Mouse (Mus musculus): ENCODE data around the gene Bri3. TPM values are rescaled to one million over a fixed set of nuclear protein-coding genes. Genes with fewer than 3 reads are reported as not detected.

Bri3 gene
- polyA plus RNA-seq, 1 experiment: 242 TPM

- Histone ChIP-seq H3K4me3 (ENCODE audit: insufficient read depth, low read depth, low read length) (no peak overlapping the region), H3K4me1 (ENCODE audit: control insufficient read depth, insufficient read depth, low read length) (no peaks in the 10 kb centered on the region), H3K36me3 (ENCODE audit: control insufficient read depth, insufficient read depth, low read length) (no peaks in the 10 kb centered on the region; the same call in 1 of the 2 replicates), H3K27ac (ENCODE audit: insufficient read depth, low read depth, low read length) (no peak overlapping the region), H3K27me3 (replicated peaks; ENCODE audit: control insufficient read depth, insufficient read depth, low read length) (no peaks in the 10 kb centered on the region)
- TF ChIP-seq CTCF (conservative IDR thresholded peaks at IDR 0.05; ENCODE audit: insufficient read depth, insufficient read length, low read depth, low read length): no peak
- no peak for TF ChIP-seq POLR2A (IDR thresholded peaks at IDR 0.05; ENCODE audit: low read depth, low read length)
- WGBS: 90% methylated on average over 12 of the region's 13 CpGs
- no peak for DNase-seq
These were observed 34.2 kb downstream of the Bri3 start for GRCm38 (mm10) chr5:144278374-144278960.

- Histone ChIP-seq H3K4me1 (ENCODE audit: control insufficient read depth, insufficient read depth, low read length) (no peaks in the 10 kb centered on the region), H3K27me3 (replicated peaks; ENCODE audit: control insufficient read depth, insufficient read depth, low read length) (no peaks in the 10 kb centered on the region), H3K4me3 (ENCODE audit: insufficient read depth, low read depth, low read length) (no peak overlapping the region), H3K36me3 (ENCODE audit: control insufficient read depth, insufficient read depth, low read length) (no peaks in the 10 kb centered on the region; the same call in 1 of the 2 replicates), H3K27ac (ENCODE audit: insufficient read depth, low read depth, low read length) (no peak overlapping the region)
- TF ChIP-seq CTCF (conservative IDR thresholded peaks at IDR 0.05; ENCODE audit: insufficient read depth, insufficient read length, low read depth, low read length): no peak
- DNase-seq: no peak
- WGBS: 74% methylated on average over 9 of the region's 9 CpGs
These were observed 34.9 kb downstream of the Bri3 start for GRCm38 (mm10) chr5:144279081-144279541.

- WGBS: 93% methylated on average over 13 of the region's 13 CpGs
These were observed 35.7 kb downstream of the Bri3 start for GRCm38 (mm10) chr5:144279926-144280325.

DNA sequence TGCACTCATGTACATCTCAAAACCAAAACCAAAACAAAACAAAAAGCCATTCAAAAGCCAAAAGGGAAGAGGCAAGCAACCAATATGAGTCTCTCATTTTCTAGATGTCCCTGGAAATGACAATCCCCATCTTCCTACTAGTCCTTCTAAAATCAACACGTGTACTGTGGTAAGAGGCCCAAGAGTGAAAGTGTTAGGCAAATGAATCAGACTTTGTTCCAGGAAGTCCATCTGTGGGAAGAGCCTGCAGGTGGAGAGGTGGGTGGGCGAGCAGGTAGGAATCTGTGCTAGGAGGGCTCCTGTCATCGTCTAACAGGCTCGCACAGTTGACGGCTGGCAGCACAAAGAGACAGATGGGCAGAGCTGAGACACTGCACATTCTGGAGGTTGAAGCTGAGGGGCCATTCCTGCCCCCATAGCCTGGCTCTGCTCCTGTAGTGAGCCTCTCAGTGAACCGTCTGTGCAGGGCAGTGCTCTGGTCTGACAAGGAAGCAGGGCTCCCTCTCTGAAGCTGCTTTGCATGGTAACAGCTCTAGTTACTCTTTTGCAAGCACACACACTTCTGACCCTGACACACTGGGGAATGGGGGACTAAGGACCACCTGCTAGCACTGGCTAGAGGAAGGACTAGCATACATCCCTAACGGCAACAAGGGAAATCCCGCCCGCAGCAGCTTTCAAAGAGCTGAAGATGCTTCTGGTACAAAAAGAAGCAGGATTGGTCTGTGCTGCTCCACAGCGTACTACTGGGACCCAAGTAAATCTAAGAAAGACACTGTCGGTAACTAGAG lies 38.4 kb downstream of the Bri3 start:
- DNase-seq: no peak
- no peak for TF ChIP-seq CTCF (conservative IDR thresholded peaks at IDR 0.05; ENCODE audit: insufficient read depth, insufficient read length, low read depth, low read length)
- TF ChIP-seq POLR2A (IDR thresholded peaks at IDR 0.05; ENCODE audit: low read depth, low read length): no peak
- 85% methylated on average over 11 of the region's 11 CpGs for WGBS
- H3K27me3 ChIP-seq (replicated peaks; ENCODE audit: control insufficient read depth, insufficient read depth, low read length): no peaks in the 10 kb centered on the region
- no peaks in the 10 kb centered on the region for H3K4me1 ChIP-seq (ENCODE audit: control insufficient read depth, insufficient read depth, low read length)
- H3K27ac ChIP-seq (ENCODE audit: insufficient read depth, low read depth, low read length): no peak overlapping the region
- H3K4me3 ChIP-seq (ENCODE audit: insufficient read depth, low read depth, low read length): no peak overlapping the region
- H3K36me3 ChIP-seq (ENCODE audit: control insufficient read depth, insufficient read depth, low read length): no peaks in the 10 kb centered on the region; the same call in 1 of the 2 replicates

More at GRCm38 (mm10) chr5:144279926-144280325, 35.7 kb downstream of the Bri3 start:
- Histone ChIP-seq H3K4me1 (ENCODE audit: control insufficient read depth, insufficient read depth, low read length) (no peaks in the 10 kb centered on the region), H3K27me3 (replicated peaks; ENCODE audit: control insufficient read depth, insufficient read depth, low read length) (no peaks in the 10 kb centered on the region), H3K4me3 (ENCODE audit: insufficient read depth, low read depth, low read length) (no peak overlapping the region), H3K27ac (ENCODE audit: insufficient read depth, low read depth, low read length) (no peak overlapping the region), H3K36me3 (ENCODE audit: control insufficient read depth, insufficient read depth, low read length) (no peaks in the 10 kb centered on the region; the same call in 1 of the 2 replicates)
- TF ChIP-seq CTCF (conservative IDR thresholded peaks at IDR 0.05; ENCODE audit: insufficient read depth, insufficient read length, low read depth, low read length) (no peak), POLR2A (IDR thresholded peaks at IDR 0.05; ENCODE audit: low read depth, low read length) (no peak)
- DNase-seq: no peak

DNA sequence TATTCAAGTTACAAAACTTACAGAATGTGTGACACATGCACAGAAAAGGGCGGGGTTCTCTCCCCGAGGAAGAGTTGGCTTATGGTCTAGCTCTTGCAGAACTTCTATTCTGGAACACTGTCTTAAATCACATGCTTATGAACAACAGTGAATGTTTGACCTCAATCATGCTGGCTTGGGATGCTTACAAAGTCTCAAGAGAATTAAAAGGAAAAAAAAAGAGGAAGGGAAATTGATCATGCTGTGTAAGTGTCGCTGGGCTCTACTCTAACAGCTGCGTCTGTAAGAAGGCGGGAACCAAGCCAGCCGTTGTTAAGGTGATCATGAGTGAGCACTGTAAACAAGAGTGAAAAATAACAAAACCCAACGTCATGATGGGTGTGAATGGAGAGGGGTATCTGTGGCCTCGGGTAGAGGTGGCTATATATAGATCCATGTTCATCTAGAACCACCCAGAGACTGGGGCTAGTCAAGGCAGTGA lies 39.4 kb downstream of the Bri3 start:
- no peak for TF ChIP-seq POLR2A (IDR thresholded peaks at IDR 0.05; ENCODE audit: low read depth, low read length)
- no peak for TF ChIP-seq CTCF (conservative IDR thresholded peaks at IDR 0.05; ENCODE audit: insufficient read depth, insufficient read length, low read depth, low read length)
- no peak for DNase-seq
- Histone ChIP-seq H3K4me1 (ENCODE audit: control insufficient read depth, insufficient read depth, low read length) (no peaks in the 10 kb centered on the region), H3K27ac (ENCODE audit: insufficient read depth, low read depth, low read length) (no peak overlapping the region), H3K36me3 (ENCODE audit: control insufficient read depth, insufficient read depth, low read length) (no peaks in the 10 kb centered on the region; the same call in 1 of the 2 replicates), H3K27me3 (replicated peaks; ENCODE audit: control insufficient read depth, insufficient read depth, low read length) (no peaks in the 10 kb centered on the region), H3K4me3 (ENCODE audit: insufficient read depth, low read depth, low read length) (no peak overlapping the region)
- 51% methylated on average over 8 of the region's 8 CpGs for WGBS

DNA sequence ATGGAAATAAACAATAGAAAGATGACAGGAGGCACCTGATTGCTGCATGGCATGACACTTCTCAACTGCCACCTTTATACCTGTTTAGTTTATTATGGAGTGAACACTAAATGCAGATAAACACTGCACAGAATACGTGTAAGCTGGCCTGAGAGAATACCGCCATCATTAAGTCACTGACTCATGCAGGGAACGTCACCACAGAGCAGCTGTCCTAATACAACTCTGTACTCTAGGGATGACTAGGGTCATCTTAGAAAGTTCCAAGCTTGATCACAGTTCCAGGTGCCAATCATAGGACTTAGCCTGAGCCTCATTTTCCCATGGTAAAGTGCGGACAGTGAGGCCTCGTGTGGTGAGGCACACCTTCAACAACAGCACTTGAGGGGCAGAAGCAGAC lies 40.4 kb downstream of the Bri3 start:
- H3K27me3 ChIP-seq (replicated peaks; ENCODE audit: control insufficient read depth, insufficient read depth, low read length): no peaks in the 10 kb centered on the region
- no peak for TF ChIP-seq POLR2A (IDR thresholded peaks at IDR 0.05; ENCODE audit: low read depth, low read length)
- TF ChIP-seq CTCF (conservative IDR thresholded peaks at IDR 0.05; ENCODE audit: insufficient read depth, insufficient read length, low read depth, low read length): no peak
- DNase-seq: no peak
- no peaks in the 10 kb centered on the region; the same call in 1 of the 2 replicates for H3K36me3 ChIP-seq (ENCODE audit: control insufficient read depth, insufficient read depth, low read length)
- no peak overlapping the region for H3K27ac ChIP-seq (ENCODE audit: insufficient read depth, low read depth, low read length)
- 83% methylated on average over 5 of the region's 5 CpGs for WGBS
- no peak overlapping the region for H3K4me3 ChIP-seq (ENCODE audit: insufficient read depth, low read depth, low read length)
- H3K4me1 ChIP-seq (ENCODE audit: control insufficient read depth, insufficient read depth, low read length): no peaks in the 10 kb centered on the region
